Mouse (Mus musculus) CD4-positive helper T cell, adult 2 months (primary cell): ENCODE results near the gene Cldnd2.

ENCODE experiments used
- DNase-seq: peaks from one replicate; pipeline ENCODE4 v3.0.0-alpha.2; 2012; ENCODE audit warnings: low read depth, missing footprints, low spot score

The Cldnd2 gene

DNA sequence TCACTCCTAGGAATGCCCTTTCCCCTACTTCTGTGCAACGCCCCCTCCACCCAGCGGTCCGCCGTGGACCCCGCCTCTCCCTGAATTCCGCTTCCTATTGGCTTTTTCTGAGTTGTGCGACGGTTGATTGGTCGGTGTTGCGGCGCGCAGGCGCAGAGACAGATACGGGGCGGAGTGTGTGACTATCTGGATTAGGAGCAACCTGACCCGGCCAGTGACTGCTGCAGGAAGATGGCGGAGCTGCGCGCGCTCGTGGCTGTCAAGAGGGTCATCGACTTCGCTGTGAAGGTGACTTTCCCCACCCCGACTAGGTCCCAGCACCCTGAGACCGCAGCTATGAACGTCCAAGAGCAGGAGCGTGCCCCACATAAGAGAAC lies 3.3 kb downstream of the Cldnd2 start, which contains the start of the genes Etfb and Gm45233:
Gene Etfb (plus strand): TSS at position 167 of the 377 bp plus-strand sequence.
Gene Gm45233 (plus strand): TSS at position 212 of the 377 bp plus-strand sequence.
- DNase-seq, result peak; percentile 94

DNA sequence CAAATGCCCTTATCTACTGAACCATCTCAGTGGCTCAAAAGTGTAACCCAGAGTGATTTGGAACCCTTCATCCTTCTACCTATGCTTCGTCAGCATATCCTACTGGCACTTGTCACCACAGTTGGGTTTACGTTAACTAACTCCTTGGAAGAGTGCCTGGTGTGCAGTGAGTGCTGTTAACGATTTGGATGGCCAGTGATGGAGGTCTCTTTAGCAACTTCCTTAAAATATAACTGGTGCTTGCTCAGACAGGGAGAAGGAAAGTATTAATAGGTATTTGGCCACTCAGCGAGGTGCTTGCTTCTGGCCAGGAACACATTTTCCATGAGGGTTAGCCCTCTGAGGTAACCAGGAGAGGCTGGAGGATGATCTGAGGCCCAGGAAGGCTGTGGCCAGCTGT lies 7.2 kb downstream of the Cldnd2 start:
- DNase-seq, result no peak

DNA sequence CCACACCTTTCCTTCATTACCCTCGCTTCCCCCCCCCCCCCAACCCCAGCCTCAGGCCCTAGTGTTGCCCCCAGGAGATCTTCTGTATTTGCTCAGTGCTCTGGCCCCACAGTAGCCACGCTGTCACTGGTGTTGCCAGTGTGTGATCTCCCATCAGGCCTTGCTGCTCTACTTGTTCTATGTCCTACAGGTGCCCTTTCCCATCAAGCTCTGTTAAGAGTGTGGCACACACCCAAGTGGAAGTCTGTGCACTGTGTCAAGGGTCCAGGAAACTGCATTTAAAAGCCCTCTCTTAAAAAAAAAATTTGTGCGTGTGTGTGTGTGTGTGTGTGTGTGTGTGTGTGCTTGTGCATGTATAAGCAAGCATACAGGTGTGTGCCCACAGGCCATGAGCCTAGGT lies 7.7 kb downstream of the Cldnd2 start:
- DNase-seq, result no peak

DNA sequence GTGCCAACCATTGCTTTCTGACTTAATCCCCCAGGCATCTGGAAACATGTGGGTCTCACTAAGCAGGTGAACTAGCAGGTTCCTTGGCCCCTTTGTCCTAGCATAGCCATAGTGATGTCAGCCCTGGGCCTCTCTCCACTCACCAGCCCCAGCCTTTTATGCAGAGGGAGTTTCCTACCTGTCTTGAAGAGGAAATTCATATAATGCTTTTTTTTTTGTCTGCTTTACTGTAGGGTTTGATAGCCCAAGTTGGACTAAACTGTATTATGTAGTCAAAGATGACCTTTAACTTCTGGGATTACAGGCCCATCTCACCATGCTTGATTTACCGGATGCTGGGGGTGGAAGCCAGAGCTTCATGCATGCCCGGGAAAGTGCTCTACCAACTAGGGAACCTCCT lies 9.2 kb downstream of the Cldnd2 start:
- DNase-seq, result no peak

- DNase-seq, result no peak
Measured at GRCm38 (mm10) chr7:43451726-43452125, 11.1 kb downstream of the Cldnd2 start.

DNA sequence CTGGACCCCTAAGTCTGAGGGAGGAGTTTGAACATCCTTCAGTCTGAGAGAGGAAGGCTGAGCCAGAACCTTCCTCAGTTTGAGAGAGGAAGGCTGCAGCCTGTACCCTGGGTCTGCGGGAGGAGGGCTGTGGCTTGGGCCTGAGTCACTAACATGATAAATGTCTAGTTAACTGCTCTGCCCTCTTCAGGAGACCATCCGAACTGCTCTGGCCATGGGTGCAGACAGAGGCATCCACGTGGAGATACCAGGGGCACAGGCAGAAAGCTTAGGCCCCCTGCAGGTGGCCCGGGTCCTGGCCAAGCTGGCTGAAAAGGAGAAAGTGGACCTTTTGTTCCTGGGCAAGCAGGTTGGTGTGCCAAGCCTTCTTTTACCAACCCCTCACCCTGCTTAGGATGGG lies 12.0 kb downstream of the Cldnd2 start:
- DNase-seq, result peak; percentile 52

- no peak for DNase-seq
Measured at GRCm38 (mm10) chr7:43453599-43454355, 13.2 kb downstream of the Cldnd2 start.

DNA sequence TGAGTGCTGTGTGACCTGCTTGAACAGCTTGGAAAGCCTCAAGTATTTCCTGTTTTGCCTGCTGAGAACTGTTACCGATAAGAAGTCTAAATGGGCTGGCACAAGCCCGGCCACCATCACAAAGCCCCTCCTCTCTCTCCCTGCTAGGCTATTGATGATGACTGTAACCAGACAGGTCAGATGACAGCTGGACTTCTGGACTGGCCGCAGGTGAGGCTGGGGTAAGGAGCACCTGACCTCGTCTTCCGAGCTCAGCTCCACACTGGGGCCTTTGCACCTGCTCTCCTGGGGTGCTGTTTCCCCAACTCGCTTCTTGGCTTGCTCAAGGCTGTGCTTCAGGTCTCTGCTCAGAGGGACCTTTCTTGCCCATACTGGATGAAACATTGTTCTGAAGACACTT lies 13.8 kb downstream of the Cldnd2 start:
- no peak for DNase-seq

- no peak for DNase-seq
Measured at GRCm38 (mm10) chr7:43462851-43463250, 22.3 kb downstream of the Cldnd2 start, which contains the start of gene Vsig10l. Vsig10l (plus strand) TSS chr7:43463151.

DNA sequence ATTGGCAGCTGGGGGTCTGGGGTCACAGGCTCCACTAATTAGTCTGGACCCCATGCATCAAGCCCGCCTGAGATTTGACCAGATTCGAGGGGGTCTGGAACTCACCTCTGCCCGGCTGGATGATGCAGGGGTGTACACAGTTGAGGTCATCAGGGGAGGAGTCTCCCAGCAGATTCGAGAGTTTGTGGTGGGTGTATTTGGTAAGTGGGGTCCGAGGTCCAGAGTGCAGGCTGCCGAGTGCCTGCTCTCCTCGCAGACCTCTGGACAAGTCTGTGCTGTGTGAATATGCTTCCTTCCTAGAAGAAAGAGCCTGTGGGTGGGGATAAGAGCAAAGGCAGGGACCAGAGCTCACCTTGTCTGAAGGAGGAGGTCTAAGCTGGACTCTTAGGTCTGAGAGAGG lies 23.4 kb downstream of the Cldnd2 start:
- no peak for DNase-seq

DNA sequence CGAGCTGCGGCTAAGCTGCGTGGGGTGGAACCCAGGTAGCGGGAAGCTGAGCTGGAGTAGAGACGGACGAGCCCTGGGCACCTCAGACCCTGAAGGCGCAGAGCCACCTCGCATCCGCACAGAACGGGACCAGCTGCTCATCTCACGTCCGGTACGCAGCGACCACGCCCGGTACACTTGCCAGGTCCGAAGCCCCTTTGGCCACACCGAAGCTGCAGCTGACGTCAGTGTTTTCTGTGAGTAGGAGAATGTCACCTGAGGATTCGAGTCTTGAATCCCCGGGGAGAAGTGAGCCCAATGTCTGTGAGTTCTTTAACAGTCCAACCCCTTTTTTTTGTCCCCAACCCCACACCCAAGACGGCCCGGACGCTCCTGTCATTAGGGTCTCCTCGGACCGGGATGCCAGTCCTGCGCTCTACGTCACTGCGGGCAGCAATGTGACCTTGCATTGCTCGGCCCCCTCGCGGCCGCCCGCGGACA lies 24.3 kb downstream of the Cldnd2 start:
- peak; percentile 37 for DNase-seq

GRCm38 (mm10) chr7:43465344-43466098 lies 24.9 kb downstream of the Cldnd2 start:
- peak; percentile 95 for DNase-seq

DNA sequence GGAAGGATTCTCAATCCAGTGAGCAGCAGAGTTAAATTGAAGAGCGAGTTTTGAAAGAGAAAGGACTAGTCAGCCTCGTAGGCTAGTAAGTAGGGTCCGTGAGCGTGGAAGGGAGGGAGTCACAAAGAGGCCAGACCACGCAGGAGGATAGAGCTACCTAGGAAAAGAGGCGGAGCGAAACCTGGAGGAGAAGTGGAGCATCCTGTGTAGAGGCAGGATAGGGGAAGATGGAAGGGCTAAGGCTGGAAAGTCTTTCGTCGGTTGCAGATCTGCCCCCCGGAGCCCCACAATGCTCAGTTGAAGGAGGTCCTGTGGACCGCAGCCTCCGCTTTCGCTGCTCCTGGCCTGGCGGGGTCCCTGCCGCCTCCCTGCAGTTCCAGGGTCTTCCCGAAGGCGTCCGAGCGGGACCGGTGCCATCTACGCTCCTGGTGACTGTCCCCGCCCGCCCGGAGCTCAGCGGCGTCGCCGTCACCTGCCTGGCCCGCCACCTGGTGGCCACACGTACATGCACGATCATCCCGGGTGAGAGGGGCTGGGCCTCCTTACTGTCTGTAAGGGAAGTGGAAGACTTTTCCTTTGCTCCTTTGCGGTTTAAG lies 25.6 kb downstream of the Cldnd2 start:
- DNase-seq, result peak; percentile 89

DNA sequence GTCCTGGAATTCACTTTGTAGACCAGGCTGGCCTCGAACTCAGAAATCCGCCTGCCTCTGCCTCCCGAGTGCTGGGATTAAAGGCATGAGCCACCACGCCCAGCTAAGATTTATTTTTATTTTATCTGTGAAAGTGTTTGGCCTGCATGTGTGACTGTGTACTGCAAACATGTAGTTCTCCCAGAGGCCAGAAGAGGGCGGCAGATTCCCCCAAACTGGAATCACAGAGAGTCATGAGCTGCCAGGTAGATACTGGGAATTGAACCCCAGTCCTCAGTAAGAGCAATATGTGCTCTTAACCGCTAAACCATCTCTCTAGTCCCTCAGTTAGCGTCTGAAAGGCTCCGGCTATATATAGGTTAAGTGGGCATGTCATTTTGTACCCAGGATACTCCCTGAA lies 29.8 kb downstream of the Cldnd2 start:
- peak; percentile 61 for DNase-seq

DNA sequence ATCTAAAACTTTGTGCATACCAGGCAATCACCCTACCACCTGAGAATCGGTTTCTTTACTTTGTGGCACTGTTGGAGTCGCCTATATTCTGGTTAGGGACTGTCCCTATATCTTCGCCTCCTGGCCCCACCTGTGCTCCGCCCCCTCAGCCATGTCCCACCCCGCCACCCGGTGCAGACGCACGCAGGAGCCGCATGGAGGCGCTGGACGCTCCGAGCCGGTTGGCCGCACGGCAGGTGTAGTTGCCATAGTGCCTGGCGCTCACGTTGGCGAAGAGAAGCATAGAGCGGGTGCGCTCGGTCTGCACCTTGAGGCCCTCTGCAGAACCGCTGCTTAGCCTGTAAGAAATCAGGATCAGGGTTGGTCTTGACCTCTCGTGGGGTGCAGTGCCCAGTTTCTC lies 35.1 kb downstream of the Cldnd2 start:
- peak; percentile 57 for DNase-seq

GRCm38 (mm10) chr7:43476376-43476775 lies 35.8 kb downstream of the Cldnd2 start:
- DNase-seq, result no peak

GRCm38 (mm10) chr7:43481191-43481590 lies 40.6 kb downstream of the Cldnd2 start:
- DNase-seq, result peak; percentile 64

- DNase-seq, result no peak
Measured at GRCm38 (mm10) chr7:43482090-43482716, 41.6 kb downstream of the Cldnd2 start.

GRCm38 (mm10) chr7:43483236-43483635 lies 42.7 kb downstream of the Cldnd2 start:
- no peak for DNase-seq

DNA sequence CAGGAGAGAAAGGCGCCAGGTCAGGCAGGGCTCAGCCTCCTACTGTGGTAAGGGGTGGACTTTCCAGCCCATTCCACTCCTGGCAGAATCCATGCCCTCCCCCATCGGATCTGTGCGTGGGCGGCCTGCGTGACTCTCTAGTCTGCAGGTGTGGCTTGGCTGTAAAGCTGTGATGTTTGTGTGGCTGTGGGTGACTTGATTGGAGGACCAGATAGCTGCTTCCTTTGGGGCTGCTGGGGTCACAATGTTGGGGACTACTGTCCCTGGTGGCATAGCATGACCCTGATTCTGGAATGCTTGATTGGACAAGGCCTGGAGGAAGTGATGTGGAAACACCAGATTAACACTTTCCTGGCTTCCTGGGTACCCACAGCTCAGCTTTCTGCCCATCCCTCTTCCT lies 48.1 kb downstream of the Cldnd2 start:
- no peak for DNase-seq

GRCm38 (mm10) chr7:43489631-43490125 lies 49.1 kb downstream of the Cldnd2 start, which contains the start of gene Iglon5:
Iglon5 (minus strand) TSS chr7:43490075.
- DNase-seq, result no peak

DNA sequence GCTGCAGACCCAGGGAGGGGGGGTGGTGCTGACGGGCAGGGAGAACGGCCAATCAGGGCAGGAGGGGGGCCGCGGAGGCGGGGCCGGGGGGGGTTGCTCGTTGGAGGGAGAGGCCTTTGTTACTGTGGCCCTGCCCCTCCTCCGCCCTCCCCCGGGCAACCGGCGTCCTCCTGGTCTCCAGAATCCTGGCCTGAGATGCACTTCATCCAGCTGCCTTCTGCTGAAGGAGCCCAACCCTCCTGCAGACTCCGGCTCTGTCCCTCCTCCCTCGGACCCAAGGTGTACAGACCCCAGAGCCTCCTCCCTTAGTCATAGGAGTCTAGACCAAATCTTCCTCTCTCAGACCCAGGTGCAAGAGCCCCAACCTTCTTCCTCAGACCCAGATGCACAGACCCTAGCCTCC lies 49.6 kb downstream of the Cldnd2 start:
- DNase-seq, result no peak
